Comparison of ENCODE assay signal across 18 mouse cellular contexts in genomic region chrX:20793230-20793629, GRCm38 (mm10). TPM values are rescaled to one million over a fixed set of nuclear protein-coding genes. Genes with fewer than 3 reads are reported as not detected.
DNase-seq lines count a peak whose midpoint lies in the region; ATAC-seq and TF ChIP-seq lines count a peak whose summit lies in the region.
"Had no signal": no experiment of that assay in that cellular context is flagged by ENCODE, and none has a peak within 500 bp of the region (broad histone marks: within the 10 kb centered on the region; RNA-seq: fewer than 3 reads in every experiment).

No protein-coding gene starts in this region.

- no peak overlapping the region for H3K9ac ChIP-seq in intestine, postnatal 0 days (ENCODE audit: low read depth, low read length)
- H3K9ac ChIP-seq in intestine, embryonic 15.5 days: no peak overlapping the region
- H3K9ac ChIP-seq: stomach, embryonic 15.5 days had no signal

- TF ChIP-seq CTCF in intestine, postnatal 0 days (IDR thresholded peaks at IDR 0.05; ENCODE audit: low read depth): peak; percentile 42

- H3K27ac ChIP-seq in intestine, postnatal 0 days (ENCODE audit: low read depth, low read length): no peak overlapping the region
- no peak overlapping the region for H3K27ac ChIP-seq in intestine, embryonic 15.5 days
- H3K27ac ChIP-seq: limb, embryonic 10.5 days; stomach, embryonic 15.5 days had no signal

- H3K36me3 ChIP-seq in intestine, postnatal 0 days (ENCODE audit: control insufficient read depth, insufficient read depth): no peaks in the 10 kb centered on the region
- H3K36me3 ChIP-seq in intestine, embryonic 15.5 days: no peaks in the 10 kb centered on the region
- H3K36me3 ChIP-seq: limb, embryonic 10.5 days; stomach, embryonic 15.5 days had no signal

- no peaks in the 10 kb centered on the region for H3K4me1 ChIP-seq in intestine, postnatal 0 days (replicated peaks; ENCODE audit: control insufficient read depth, insufficient read depth, low read length)
- H3K4me1 ChIP-seq in intestine, embryonic 15.5 days (replicated peaks): no peaks in the 10 kb centered on the region
- H3K4me1 ChIP-seq: limb, embryonic 10.5 days; stomach, embryonic 15.5 days had no signal

- H3K27me3 ChIP-seq in intestine, postnatal 0 days (replicated peaks; ENCODE audit: control insufficient read depth, insufficient read depth, low read length): no peaks in the 10 kb centered on the region
- no peaks in the 10 kb centered on the region for H3K27me3 ChIP-seq in intestine, embryonic 15.5 days (replicated peaks)
- H3K27me3 ChIP-seq: stomach, embryonic 15.5 days had no signal

- no peak for ATAC-seq in intestine, postnatal 0 days
- no peak for ATAC-seq in intestine, embryonic 15.5 days
- no peak for ATAC-seq in cerebellum, adult (ENCODE audit: insufficient number of reproducible peaks, low FRiP score, low TSS enrichment)
- ATAC-seq: forebrain, embryonic 16.5 days had no signal

- WGBS in intestine, postnatal 0 days: 65% methylated on average over 7 of the region's 7 CpGs
- WGBS in intestine, embryonic 15.5 days: 65% methylated on average over 7 of the region's 7 CpGs

- DNase-seq in 416B (ENCODE audit: low read depth) (peak; percentile 66), ES-CJ7 (ENCODE audit: low read depth, low spot score) (peak; percentile 68)
- DNase-seq in induced T-regulatory cell, adult 2 months (ENCODE audit: low read depth): peak; percentile 49
- DNase-seq in thymus, postnatal 36 days: no peak
- DNase-seq: adrenal gland, postnatal 14 days; cerebellum, adult 11 months; heart, adult 18-20 months; heart, postnatal 4 days; kidney, adult 11 months; lung, postnatal 10 days; midbrain, embryonic 14.5 days; right cerebral cortex, postnatal 14 days had no signal

- H3K9me3 ChIP-seq in intestine, postnatal 0 days (ENCODE audit: control insufficient read depth): no peaks in the 10 kb centered on the region
- no peaks in the 10 kb centered on the region for H3K9me3 ChIP-seq in intestine, embryonic 15.5 days
- H3K9me3 ChIP-seq: limb, embryonic 10.5 days; stomach, embryonic 15.5 days had no signal

- no peak overlapping the region for H3K4me3 ChIP-seq in intestine, postnatal 0 days (ENCODE audit: low read depth, low read length)
- H3K4me3 ChIP-seq in intestine, embryonic 15.5 days (replicated peaks): no peak overlapping the region
- H3K4me3 ChIP-seq: limb, embryonic 10.5 days; stomach, embryonic 15.5 days had no signal

- H3K4me2 ChIP-seq in intestine, postnatal 0 days (replicated peaks; ENCODE audit: low read depth): no peak overlapping the region
- no peak overlapping the region for H3K4me2 ChIP-seq in intestine, embryonic 15.5 days (replicated peaks)
- H3K4me2 ChIP-seq: stomach, embryonic 15.5 days had no signal

RNA-seq across cellular contexts. Expression of gene Araf, which starts 4.4 kb away (rescaled TPM):
- polyA plus RNA-seq in intestine, postnatal 0 days (2015; fragmentation: Nextera tagmentation; extraction: Ambion mirVana): 67.0 and 69.2 TPM in 2 replicates
- polyA plus RNA-seq in intestine, embryonic 15.5 days (2015; fragmentation: Nextera tagmentation; extraction: Ambion mirVana): 97.5 and 110 TPM in 2 replicates

Comparison
In these comparisons a context has a peak if more than half of its experiments do, and no peak if none do; other contexts are left out.
1. DNase-seq: peak in 416B (single experiment), ES-CJ7 (single experiment) and induced T-regulatory cell, adult 2 months (single experiment); none in thymus, postnatal 36 days (0 of 2).